Mouse (Mus musculus) limb, embryonic 11.5 days (tissue): ENCODE data around the gene Crygb. TPM values are rescaled to one million over a fixed set of nuclear protein-coding genes. Genes with fewer than 3 reads are reported as not detected.

Experiments
- ATAC-seq: fragments of 200-750 bp; cut with Nextera tagmentation; 2 replicates; pipeline ENCODE4 v1.8.0; 2017; ENCODE audit warnings: low read depth; ENCODE audit not compliant: insufficient number of reproducible peaks, low FRiP score, low TSS enrichment
- DNase-seq: peaks from one replicate; pipeline ENCODE4 v3.0.0-alpha.2; 2015; ENCODE audit warnings: low spot score
- H3K27ac ChIP-seq: fragments of 300-500 bp; sonication (generic); replicated peaks from 2 replicates; pipeline ENCODE4 v1.5.1; 2014; ENCODE audit warnings: low read depth, mild to moderate bottlenecking, low read length
- H3K27me3 ChIP-seq: fragments of 300-500 bp; sonication (generic); 2 replicates; pipeline ENCODE4 v1.6.1; 2014; ENCODE audit warnings: mild to moderate bottlenecking, low read length, mixed read lengths; ENCODE audit not compliant: control insufficient read depth, insufficient read depth
- H3K36me3 ChIP-seq: fragments of 300-500 bp; sonication (generic); 2 replicates; pipeline ENCODE4 v1.6.1; 2014; ENCODE audit warnings: mild to moderate bottlenecking, low read length, moderate library complexity, mixed read lengths; ENCODE audit not compliant: control insufficient read depth, insufficient read depth
- H3K4me1 ChIP-seq: fragments of 300-500 bp; sonication (generic); 2 replicates; pipeline ENCODE4 v1.6.1; 2014; ENCODE audit warnings: low read length, mixed read lengths; ENCODE audit not compliant: control insufficient read depth, insufficient read depth
- H3K4me2 ChIP-seq: fragments of 300-500 bp; sonication (generic); 2 replicates; pipeline ENCODE4 v1.6.1; 2014; ENCODE audit warnings: low read depth, mild to moderate bottlenecking, moderate library complexity; ENCODE audit not compliant: severe bottlenecking
- H3K4me3 ChIP-seq: fragments of 300-500 bp; sonication (generic); 2 replicates; pipeline ENCODE4 v1.5.1; 2014; ENCODE audit warnings: low read depth, low read length
- H3K9ac ChIP-seq: fragments of 300-500 bp; sonication (generic); 2 replicates; pipeline ENCODE4 v1.6.1; 2014; ENCODE audit warnings: mild to moderate bottlenecking, low read length
- H3K9me3 ChIP-seq: fragments of 300-500 bp; sonication (generic); 2 replicates; pipeline ENCODE4 v1.6.1; 2016; ENCODE audit warnings: low read length; ENCODE audit not compliant: control insufficient read depth
- WGBS: fragments of 180-500 bp; shearing (Covaris S2); extraction: QIAGEN DNeasy Blood & Tissue Kit; methylation state at CpG from one replicate; pipeline ENCODE4 v1.1.7; 2014; 5-methylcytosine and 5-hydroxymethylcytosine counted together
- polyA plus RNA-seq: library from polyadenylated mRNA; unstranded; fragments of >200 nt; fragmentation: Nextera tagmentation; extraction: Ambion mirVana; gene quantifications from 2 replicates; pipeline ENCODE4 v1.2.1, GENCODE M21; 2014

Crygb gene
- polyA plus RNA-seq, 1 experiment from 2014 or later, result not detected

DNA sequence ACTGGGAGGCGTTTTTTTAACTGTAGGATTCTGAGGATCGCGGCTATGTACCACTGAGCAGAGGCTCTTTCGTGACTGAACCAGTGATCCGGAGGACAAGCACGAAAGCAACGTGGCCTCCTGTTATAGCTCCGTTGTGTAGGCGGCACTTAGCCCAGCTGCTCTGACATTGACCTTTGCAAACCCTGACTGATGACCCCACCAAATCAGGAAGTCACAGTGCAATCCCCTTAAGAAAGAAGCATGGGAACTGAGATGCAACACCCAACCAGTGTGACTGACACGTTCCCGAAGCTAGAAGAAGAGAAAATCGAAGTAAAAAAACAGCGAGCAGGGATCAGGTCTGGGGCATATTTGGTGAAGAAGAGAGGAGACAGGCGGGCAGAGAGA lies 30.7 kb upstream of the Crygb start:
- H3K9me3 ChIP-seq, result no peaks in the 10 kb centered on the region
- DNase-seq (no peak), ATAC-seq (no peak)
- H3K36me3 ChIP-seq, result no peaks in the 10 kb centered on the region
- no peaks in the 10 kb centered on the region for H3K4me1 ChIP-seq
- no peak overlapping the region for H3K9ac ChIP-seq
- no peak overlapping the region for H3K4me3 ChIP-seq
- WGBS, result 68% methylated on average over 14 of the region's 14 CpGs
- no peak overlapping the region for H3K4me2 ChIP-seq
- no peak overlapping the region for H3K27ac ChIP-seq
- no peaks in the 10 kb centered on the region for H3K27me3 ChIP-seq

DNA sequence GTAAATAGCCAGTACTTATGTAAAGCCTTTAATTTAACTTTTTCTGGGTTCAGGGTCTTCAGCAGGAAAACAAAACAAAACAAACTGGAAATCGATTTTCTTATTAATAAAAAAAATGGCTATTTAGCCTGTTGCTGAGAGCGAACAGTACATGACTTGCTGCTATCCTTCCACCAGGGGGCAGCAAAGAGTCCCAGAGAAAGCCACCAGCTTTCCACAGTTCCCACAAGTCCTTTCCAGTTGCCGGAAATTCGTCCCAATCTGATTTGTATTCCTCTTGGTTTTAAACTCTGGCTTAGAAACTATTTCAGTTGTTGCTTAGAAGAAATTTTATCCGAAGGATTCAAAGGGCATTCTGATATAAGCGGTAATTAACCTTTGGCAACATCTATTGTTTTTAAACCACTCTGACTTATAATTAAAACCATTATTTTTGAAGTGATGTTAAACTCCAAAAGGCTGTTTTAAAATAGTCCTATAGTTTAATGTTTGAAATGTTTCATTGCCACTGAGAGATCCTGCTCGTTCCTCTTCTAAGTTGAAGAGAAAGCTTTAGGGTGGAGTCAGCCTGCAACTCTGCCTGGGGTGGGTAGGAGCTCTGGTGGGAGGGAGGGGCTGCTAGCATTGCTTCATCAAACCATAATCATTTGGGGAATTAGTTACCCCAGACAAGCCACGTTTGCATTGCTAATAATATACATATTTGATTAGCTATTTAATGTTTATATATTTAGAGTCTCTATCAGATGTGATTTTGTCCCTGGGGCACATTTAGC lies 30.1 kb upstream of the Crygb start:
- Histone ChIP-seq H3K4me1 (no peaks in the 10 kb centered on the region), H3K9me3 (no peaks in the 10 kb centered on the region), H3K27ac (no peak overlapping the region), H3K36me3 (no peaks in the 10 kb centered on the region), H3K4me2 (no peak overlapping the region), H3K4me3 (no peak overlapping the region), H3K27me3 (no peaks in the 10 kb centered on the region), H3K9ac (no peak overlapping the region)
- DNase-seq (peak; percentile 91), ATAC-seq (0 out of 2 replicates have a peak, but pooled peaks have one; percentile 65)
- 16% methylated on average over 8 of the region's 8 CpGs for WGBS

DNA sequence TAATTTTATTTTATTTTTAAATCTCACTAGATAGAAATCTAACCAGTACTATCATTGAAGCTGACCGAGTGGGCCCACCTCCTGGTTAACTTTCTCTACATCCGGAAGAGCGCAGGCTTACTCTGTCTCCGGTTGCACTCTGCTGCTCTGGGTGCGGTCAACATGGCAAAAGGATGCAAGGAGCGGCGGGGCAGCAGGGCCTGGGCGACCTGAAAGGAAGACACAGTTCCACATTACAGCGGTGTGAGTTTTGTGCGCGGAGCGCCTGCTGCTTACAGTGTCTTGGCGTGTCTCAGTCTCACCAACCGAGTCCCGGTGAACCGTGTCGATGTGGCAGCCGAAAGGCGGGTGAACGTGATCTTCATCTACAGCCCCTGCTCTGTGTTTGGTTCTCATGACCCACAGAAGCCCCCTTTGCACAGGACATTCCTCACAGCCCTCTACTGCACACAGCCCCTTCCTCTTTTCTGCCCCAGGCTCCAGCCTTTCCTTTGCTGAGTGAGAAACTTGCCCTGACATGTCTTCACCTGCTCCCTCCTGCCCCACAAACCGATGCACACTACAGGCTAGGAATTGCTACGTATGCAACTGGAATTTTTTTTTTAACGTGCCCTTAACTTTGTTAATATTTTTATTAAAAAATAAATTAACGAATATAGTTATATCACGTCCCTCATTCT lies 27.8 kb upstream of the Crygb start:
- H3K4me3 ChIP-seq, result no peak overlapping the region
- no peaks in the 10 kb centered on the region for H3K4me1 ChIP-seq
- no peak overlapping the region for H3K9ac ChIP-seq
- H3K4me2 ChIP-seq, result no peak overlapping the region
- H3K27me3 ChIP-seq, result no peaks in the 10 kb centered on the region
- H3K36me3 ChIP-seq, result no peaks in the 10 kb centered on the region
- DNase-seq (no peak), ATAC-seq (no peak)
- H3K27ac ChIP-seq, result no peak overlapping the region
- WGBS, result 73% methylated on average over 25 of the region's 25 CpGs
- no peaks in the 10 kb centered on the region for H3K9me3 ChIP-seq

DNA sequence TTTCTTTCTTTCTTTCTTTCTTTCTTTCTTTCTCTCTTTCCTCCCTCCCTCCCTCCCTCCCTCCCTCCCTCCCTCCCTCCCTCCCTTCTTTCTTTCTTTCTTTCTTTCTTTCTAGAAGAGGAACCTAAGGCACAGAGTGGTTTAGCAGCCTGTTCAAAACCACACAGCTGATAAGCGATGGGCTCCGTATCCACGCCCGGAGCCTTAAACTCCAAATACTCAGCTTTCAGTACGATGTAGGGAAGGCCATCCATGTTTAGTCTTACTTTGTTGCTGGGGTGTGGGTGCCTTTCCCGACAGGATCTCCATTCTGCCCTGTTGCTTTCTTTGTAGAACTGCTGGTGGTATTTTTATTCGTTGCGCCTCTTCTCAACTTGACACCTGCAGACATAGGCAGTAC lies 27.1 kb upstream of the Crygb start:
- no peaks in the 10 kb centered on the region for H3K4me1 ChIP-seq
- ATAC-seq (no peak), DNase-seq (no peak)
- H3K27ac ChIP-seq, result no peak overlapping the region
- no peaks in the 10 kb centered on the region for H3K9me3 ChIP-seq
- WGBS, result 89% methylated on average over 8 of the region's 8 CpGs
- no peak overlapping the region for H3K9ac ChIP-seq
- no peaks in the 10 kb centered on the region for H3K27me3 ChIP-seq
- no peak overlapping the region for H3K4me2 ChIP-seq
- H3K36me3 ChIP-seq, result no peaks in the 10 kb centered on the region
- no peak overlapping the region for H3K4me3 ChIP-seq

DNA sequence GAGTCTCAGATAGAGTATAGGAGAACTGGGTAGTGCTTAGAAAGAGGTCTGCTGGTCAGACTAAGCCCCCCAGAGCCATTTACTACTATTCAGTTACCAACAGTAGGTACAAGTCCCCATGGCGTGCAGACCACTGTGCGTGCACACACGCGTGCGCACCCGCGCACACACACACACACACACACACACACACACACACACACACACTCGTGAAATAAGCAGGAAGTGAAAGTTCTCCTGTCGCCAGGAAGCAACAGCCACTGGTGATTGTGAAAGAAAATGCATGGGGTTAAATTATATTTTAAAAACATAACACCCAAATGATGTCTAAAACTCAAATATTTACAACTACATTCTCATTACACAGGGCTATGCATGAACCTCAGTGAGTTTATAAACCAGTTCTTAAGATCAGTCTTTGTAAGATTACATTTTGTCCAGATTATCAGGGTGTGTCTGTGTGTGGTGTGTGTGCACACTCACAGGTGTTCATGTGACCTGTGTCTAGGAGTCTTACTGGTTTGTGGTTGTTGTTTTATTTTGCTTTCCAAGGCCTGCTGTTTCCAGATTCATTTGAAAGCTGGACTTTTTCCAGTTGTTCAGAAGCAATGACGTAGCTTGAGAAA lies 25.7 kb upstream of the Crygb start:
- H3K9me3 ChIP-seq, result no peaks in the 10 kb centered on the region
- WGBS, result 95% methylated on average over 10 of the region's 10 CpGs
- DNase-seq (no peak), ATAC-seq (no peak)
- H3K4me2 ChIP-seq, result no peak overlapping the region
- H3K4me1 ChIP-seq, result no peaks in the 10 kb centered on the region
- H3K9ac ChIP-seq, result no peak overlapping the region
- H3K27me3 ChIP-seq, result no peaks in the 10 kb centered on the region
- H3K4me3 ChIP-seq, result no peak overlapping the region
- no peaks in the 10 kb centered on the region for H3K36me3 ChIP-seq
- H3K27ac ChIP-seq, result no peak overlapping the region

DNA sequence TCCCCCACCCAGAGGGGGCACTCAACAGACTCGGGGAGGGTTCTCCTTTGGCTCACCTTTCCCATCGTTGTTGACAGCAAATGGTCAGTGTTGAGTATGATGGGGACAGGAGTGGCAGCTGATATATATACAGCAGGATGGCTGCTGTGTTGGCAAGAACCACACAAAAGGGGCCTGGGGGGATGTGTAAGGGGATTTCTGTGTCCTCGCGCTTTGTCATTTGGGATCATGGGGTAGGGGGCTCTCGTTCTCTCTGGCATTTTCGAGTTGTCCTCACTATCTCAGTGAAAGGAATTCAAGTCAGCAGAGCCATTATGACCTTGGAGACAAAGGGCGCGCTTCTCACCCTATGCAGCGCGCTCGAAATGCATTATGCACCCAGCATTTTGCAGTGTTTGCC lies 21.2 kb upstream of the Crygb start, which contains the start of gene Cryga:
TSS of gene Cryga (minus strand) at position 101 of the 400 bp plus-strand sequence.
- H3K4me1 ChIP-seq, result no peaks in the 10 kb centered on the region
- H3K4me2 ChIP-seq, result no peak within 1 kb of the TSS
- ATAC-seq, result no peak
- H3K36me3 ChIP-seq, result no peaks in the 10 kb centered on the region
- no peak within 1 kb of the TSS for H3K9ac ChIP-seq
- H3K4me3 ChIP-seq, result no peak within 1 kb of the TSS
- DNase-seq, result no peak
- H3K27ac ChIP-seq, result no peak within 1 kb of the TSS
- WGBS, result 93% methylated on average over 11 of the region's 11 CpGs
- H3K27me3 ChIP-seq, result no peaks in the 10 kb centered on the region
- H3K9me3 ChIP-seq, result no peaks in the 10 kb centered on the region

DNA sequence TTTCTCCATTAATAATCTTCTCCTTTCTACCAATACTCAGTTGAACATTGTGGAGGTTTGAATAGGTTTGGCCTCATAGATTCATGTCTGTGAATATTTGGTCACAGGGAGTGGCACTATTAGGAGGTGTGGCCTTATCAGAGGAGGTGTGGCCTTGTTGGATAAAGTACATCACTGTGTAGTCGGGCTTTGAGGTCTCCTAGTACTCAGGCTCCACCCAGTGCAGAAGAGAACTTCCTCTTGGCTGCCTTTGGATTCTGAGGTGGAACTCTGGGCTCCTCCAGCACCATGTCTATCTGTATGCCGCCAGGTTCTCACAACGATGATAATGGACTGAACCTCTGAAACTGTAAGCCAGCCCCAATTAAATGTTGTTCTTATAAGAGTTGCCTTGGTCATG lies 14.9 kb upstream of the Crygb start:
- Histone ChIP-seq H3K4me3 (no peak overlapping the region), H3K36me3 (no peaks in the 10 kb centered on the region), H3K27ac (no peak overlapping the region), H3K4me2 (no peak overlapping the region), H3K27me3 (no peaks in the 10 kb centered on the region), H3K9ac (no peak overlapping the region), H3K9me3 (no peaks in the 10 kb centered on the region), H3K4me1 (no peaks in the 10 kb centered on the region)
- ATAC-seq (no peak), DNase-seq (no peak)
- 80% methylated on average over 3 of the region's 3 CpGs for WGBS

DNA sequence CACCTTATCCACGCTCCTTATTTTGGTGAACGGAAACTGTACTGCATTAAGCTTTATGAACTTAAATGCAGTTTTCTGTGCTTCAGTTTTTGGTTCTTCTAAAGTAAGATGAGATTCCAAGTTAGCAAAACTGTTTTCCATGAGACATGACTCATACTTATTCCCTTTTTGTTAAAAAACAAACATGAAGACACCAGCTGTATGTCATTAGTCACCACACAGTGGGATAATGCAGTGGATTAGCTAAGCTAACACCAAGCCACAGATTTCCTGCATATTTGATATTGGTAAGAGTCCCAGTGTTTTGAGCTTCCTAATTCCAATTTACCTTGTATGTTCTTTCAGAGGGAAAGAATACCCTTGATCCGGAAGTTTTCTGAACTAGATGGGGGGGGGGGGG lies 9.5 kb upstream of the Crygb start:
- Histone ChIP-seq H3K27me3 (no peaks in the 10 kb centered on the region), H3K9me3 (no peaks in the 10 kb centered on the region), H3K36me3 (no peaks in the 10 kb centered on the region), H3K4me2 (no peak overlapping the region), H3K9ac (no peak overlapping the region), H3K4me3 (no peak overlapping the region), H3K27ac (no peak overlapping the region), H3K4me1 (no peaks in the 10 kb centered on the region)
- DNase-seq, result no peak
- ATAC-seq, result no peak
- WGBS, result 88% methylated on average over 3 of the region's 3 CpGs
